Mouse (Mus musculus): ENCODE data around the gene Tmem238l. TPM values are rescaled to one million over a fixed set of nuclear protein-coding genes. Genes with fewer than 3 reads are reported as not detected.

Gene Tmem238l
- 0.18 and 0.19 TPM in 2 replicates for polyA plus RNA-seq (2015; fragmentation: Nextera tagmentation; extraction: Ambion mirVana)

- Histone ChIP-seq H3K27me3 (replicated peaks) (peaks cover 10% of the 10 kb centered on the region; the same call in 1 of the 2 replicates), H3K4me1 (peaks cover 8% of the 10 kb centered on the region), H3K9me3 (no peaks in the 10 kb centered on the region), H3K9ac (no peak within 1 kb of the TSS), H3K27ac (replicated peaks) (no peak within 1 kb of the TSS), H3K4me3 (no peak within 1 kb of the TSS), H3K4me2 (no peak within 1 kb of the TSS), H3K36me3 (no peaks in the 10 kb centered on the region)
- no peak for ATAC-seq (ENCODE audit: extremely low read depth, insufficient number of reproducible peaks, low FRiP score, low TSS enrichment)
- WGBS, result 71% methylated on average over 9 of the region's 9 CpGs
Observed at GRCm38 (mm10) chr11:66956303-66956702, at the start of gene Tmem238l. Tmem238l (plus strand) TSS chr11:66956638.

- Histone ChIP-seq H3K27ac (replicated peaks) (peak within 1 kb of the TSS; percentile 92), H3K9ac (peak within 1 kb of the TSS; percentile 65), H3K4me2 (peak within 1 kb of the TSS; percentile 66), H3K4me3 (peak within 1 kb of the TSS; percentile 43), H3K9me3 (no peaks in the 10 kb centered on the region), H3K27me3 (replicated peaks) (peaks cover 49% of the 10 kb centered on the region), H3K36me3 (no peaks in the 10 kb centered on the region), H3K4me1 (peaks cover 41% of the 10 kb centered on the region)
- no peak for ATAC-seq (ENCODE audit: extremely low read depth, insufficient number of reproducible peaks, low FRiP score, low TSS enrichment)
- WGBS, result 26% methylated on average over 10 of the region's 10 CpGs
Observed at GRCm38 (mm10) chr11:66911811-66912210, 44.6 kb upstream of the Tmem238l start, which contains the start of gene Pirt. Pirt (plus strand) TSS chr11:66911981.

GRCm38 (mm10) chr11:66912531-66913458 lies 43.6 kb upstream of the Tmem238l start:
- H3K27ac ChIP-seq (replicated peaks), result peak overlapping the region; percentile 92
- 14% methylated on average over 17 of the region's 17 CpGs for WGBS

GRCm38 (mm10) chr11:66914249-66914648 lies 42.2 kb upstream of the Tmem238l start:
- ATAC-seq (ENCODE audit: extremely low read depth, insufficient number of reproducible peaks, low FRiP score, low TSS enrichment), result no peak
- no peak overlapping the region; the same call in 1 of the 2 replicates for H3K9ac ChIP-seq
- peak overlapping the region; percentile 66 for H3K4me2 ChIP-seq
- H3K4me3 ChIP-seq, result no peak overlapping the region
- WGBS, result 29% methylated on average over 3 of the region's 3 CpGs
- peaks cover 46% of the 10 kb centered on the region for H3K4me1 ChIP-seq
- H3K27me3 ChIP-seq (replicated peaks), result peaks cover 35% of the 10 kb centered on the region
- H3K27ac ChIP-seq (replicated peaks), result no peak overlapping the region
- no peaks in the 10 kb centered on the region for H3K36me3 ChIP-seq
- H3K9me3 ChIP-seq, result no peaks in the 10 kb centered on the region

More at GRCm38 (mm10) chr11:66912531-66913458, 43.6 kb upstream of the Tmem238l start:
- ATAC-seq (ENCODE audit: extremely low read depth, insufficient number of reproducible peaks, low FRiP score, low TSS enrichment), result peak; percentile 63; the same call in 1 of the 2 replicates
- Histone ChIP-seq H3K27me3 (replicated peaks) (peaks cover 41% of the 10 kb centered on the region), H3K9ac (peak overlapping the region; percentile 65), H3K9me3 (no peaks in the 10 kb centered on the region), H3K36me3 (no peaks in the 10 kb centered on the region), H3K4me1 (peaks cover 46% of the 10 kb centered on the region), H3K4me3 (peak overlapping the region; percentile 43), H3K4me2 (peak overlapping the region; percentile 66)

- H3K4me3 ChIP-seq, result no peak overlapping the region
- peaks cover 43% of the 10 kb centered on the region for H3K27me3 ChIP-seq (replicated peaks)
- H3K36me3 ChIP-seq, result no peaks in the 10 kb centered on the region
- ATAC-seq (ENCODE audit: extremely low read depth, insufficient number of reproducible peaks, low FRiP score, low TSS enrichment), result no peak
- no peak overlapping the region for H3K9ac ChIP-seq
- H3K9me3 ChIP-seq, result no peaks in the 10 kb centered on the region
- peaks cover 5% of the 10 kb centered on the region for H3K4me1 ChIP-seq
- no peak overlapping the region for H3K4me2 ChIP-seq
- 67% methylated on average over 2 of the region's 2 CpGs for WGBS
- H3K27ac ChIP-seq (replicated peaks), result no peak overlapping the region
Observed at GRCm38 (mm10) chr11:66920012-66920411, 36.4 kb upstream of the Tmem238l start.

GRCm38 (mm10) chr11:66924095-66924823 lies 32.2 kb upstream of the Tmem238l start:
- Histone ChIP-seq H3K4me2 (no peak overlapping the region), H3K4me1 (no peaks in the 10 kb centered on the region), H3K4me3 (no peak overlapping the region), H3K9ac (no peak overlapping the region), H3K27me3 (replicated peaks) (peaks cover 34% of the 10 kb centered on the region), H3K27ac (replicated peaks) (no peak overlapping the region), H3K9me3 (no peaks in the 10 kb centered on the region), H3K36me3 (peaks cover 15% of the 10 kb centered on the region)
- 78% methylated on average over 11 of the region's 11 CpGs for WGBS
- no peak for ATAC-seq (ENCODE audit: extremely low read depth, insufficient number of reproducible peaks, low FRiP score, low TSS enrichment)

- peaks cover 14% of the 10 kb centered on the region for H3K27me3 ChIP-seq (replicated peaks)
- no peak for ATAC-seq (ENCODE audit: extremely low read depth, insufficient number of reproducible peaks, low FRiP score, low TSS enrichment)
- WGBS, result 62% methylated on average over 3 of the region's 3 CpGs
- no peak overlapping the region for H3K4me3 ChIP-seq
- no peak overlapping the region for H3K27ac ChIP-seq (replicated peaks)
- H3K36me3 ChIP-seq, result peaks cover 15% of the 10 kb centered on the region
- no peaks in the 10 kb centered on the region for H3K9me3 ChIP-seq
- no peak overlapping the region for H3K9ac ChIP-seq
- no peaks in the 10 kb centered on the region for H3K4me1 ChIP-seq
- no peak overlapping the region for H3K4me2 ChIP-seq
Observed at GRCm38 (mm10) chr11:66928311-66928710, 28.1 kb upstream of the Tmem238l start.

- Histone ChIP-seq H3K9ac (no peak overlapping the region), H3K4me3 (no peak overlapping the region), H3K36me3 (no peaks in the 10 kb centered on the region), H3K4me2 (no peak overlapping the region), H3K4me1 (no peaks in the 10 kb centered on the region), H3K27me3 (replicated peaks) (no peaks in the 10 kb centered on the region; the same call in 1 of the 2 replicates), H3K9me3 (no peaks in the 10 kb centered on the region), H3K27ac (replicated peaks) (no peak overlapping the region)
- no peak for ATAC-seq (ENCODE audit: extremely low read depth, insufficient number of reproducible peaks, low FRiP score, low TSS enrichment)
- 72% methylated on average over 9 of the region's 9 CpGs for WGBS
Observed at GRCm38 (mm10) chr11:66932827-66933599, 23.4 kb upstream of the Tmem238l start.

GRCm38 (mm10) chr11:66934428-66935173 lies 21.8 kb upstream of the Tmem238l start:
- Histone ChIP-seq H3K4me2 (no peak overlapping the region), H3K27me3 (replicated peaks) (no peaks in the 10 kb centered on the region; the same call in 1 of the 2 replicates), H3K4me3 (no peak overlapping the region), H3K9ac (no peak overlapping the region), H3K4me1 (no peaks in the 10 kb centered on the region), H3K27ac (replicated peaks) (no peak overlapping the region), H3K36me3 (no peaks in the 10 kb centered on the region), H3K9me3 (no peaks in the 10 kb centered on the region)
- ATAC-seq (ENCODE audit: extremely low read depth, insufficient number of reproducible peaks, low FRiP score, low TSS enrichment), result no peak
- WGBS, result 69% methylated on average over 7 of the region's 7 CpGs

- 83% methylated on average over 5 of the region's 5 CpGs for WGBS
- H3K4me1 ChIP-seq, result no peaks in the 10 kb centered on the region
- H3K27me3 ChIP-seq (replicated peaks), result no peaks in the 10 kb centered on the region
- ATAC-seq (ENCODE audit: extremely low read depth, insufficient number of reproducible peaks, low FRiP score, low TSS enrichment), result no peak
- H3K4me3 ChIP-seq, result no peak overlapping the region
- no peak overlapping the region for H3K9ac ChIP-seq
- no peaks in the 10 kb centered on the region for H3K9me3 ChIP-seq
- H3K4me2 ChIP-seq, result no peak overlapping the region
- H3K36me3 ChIP-seq, result no peaks in the 10 kb centered on the region
- H3K27ac ChIP-seq (replicated peaks), result no peak overlapping the region
Observed at GRCm38 (mm10) chr11:66942011-66942410, 14.4 kb upstream of the Tmem238l start.

Data from heart, embryonic 13.5 days (tissue).